Mouse (Mus musculus): ENCODE measurements around the gene Adgrg3. TPM values are rescaled to one million over a fixed set of nuclear protein-coding genes. Genes with fewer than 3 reads are reported as not detected.
"Not testable (repeated sequence)": the region's sequence is repeated elsewhere in the genome, so short reads cannot be mapped to it uniquely, and the experiment has no call there.

Gene Adgrg3
- polyA plus RNA-seq, 1 experiment from 2014 or later = 2.8 TPM

DNA sequence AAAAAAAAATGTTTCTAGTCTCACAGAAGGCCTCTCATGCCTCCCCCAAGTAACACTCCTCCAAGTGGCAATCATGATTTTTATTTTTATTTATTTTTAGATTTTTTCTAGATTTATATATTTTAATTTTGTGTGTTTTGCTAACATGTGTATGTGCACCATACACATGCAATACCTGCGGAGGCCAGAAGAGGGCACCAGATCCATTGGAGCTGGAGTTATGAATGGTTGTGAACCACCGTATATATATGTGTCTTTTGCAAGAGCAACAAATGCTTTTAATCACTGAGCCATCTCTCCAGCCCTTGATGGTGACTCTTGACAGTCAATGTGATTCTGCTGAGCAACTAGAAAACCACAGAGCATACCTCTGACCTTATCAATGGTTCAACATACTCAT is 7.9 kb downstream of the Adgrg3 start:
- no peak overlapping the region for H3K9ac ChIP-seq (ENCODE audit: low read length)
- no peaks in the 10 kb centered on the region for H3K27me3 ChIP-seq (ENCODE audit: control insufficient read depth, insufficient read depth, low read length)
- H3K9me3 ChIP-seq (ENCODE audit: control insufficient read depth, low read length) = peaks cover 3% of the 10 kb centered on the region; the same call in 1 of the 2 replicates
- DNase-seq (ENCODE audit: low spot score, missing footprints) = no peak
- WGBS = 73% methylated on average over 2 of the region's 2 CpGs
- no peaks in the 10 kb centered on the region for H3K36me3 ChIP-seq (ENCODE audit: control insufficient read depth, insufficient read depth, low read length)
- no peak overlapping the region for H3K4me2 ChIP-seq
- H3K4me3 ChIP-seq (ENCODE audit: low read depth, low read length) = no peak overlapping the region
- ATAC-seq (ENCODE audit: low FRiP score) = no peak
- peaks cover 3% of the 10 kb centered on the region; the same call in 1 of the 2 replicates for H3K4me1 ChIP-seq (ENCODE audit: control insufficient read depth, insufficient read depth, low read length)
- no peak overlapping the region for H3K27ac ChIP-seq (ENCODE audit: low read depth, low read length)

DNA sequence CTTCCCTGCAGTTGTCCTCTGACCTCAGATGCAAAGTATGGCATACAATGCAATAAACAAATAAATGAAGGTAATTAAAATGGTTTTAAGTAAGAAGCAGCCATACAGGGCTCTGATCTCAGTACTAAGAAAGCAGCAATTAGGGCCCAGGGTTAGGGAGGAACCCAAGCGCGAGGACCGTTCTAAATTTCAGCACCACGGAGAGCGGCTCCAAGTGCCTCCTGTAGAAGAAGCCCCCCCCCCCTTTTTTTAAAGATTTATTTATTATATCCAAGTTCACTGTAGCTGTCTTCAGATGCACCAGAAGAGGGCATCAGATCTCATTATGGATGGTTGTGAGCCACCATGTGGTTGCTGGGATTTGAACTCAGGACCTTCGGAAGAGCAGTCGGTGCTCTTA is 10.9 kb downstream of the Adgrg3 start:
- ATAC-seq (ENCODE audit: low FRiP score); H3K4me3 ChIP-seq (ENCODE audit: low read depth, low read length): not testable (repeated sequence)
- WGBS = 63% methylated on average over 7 of the region's 7 CpGs

DNA sequence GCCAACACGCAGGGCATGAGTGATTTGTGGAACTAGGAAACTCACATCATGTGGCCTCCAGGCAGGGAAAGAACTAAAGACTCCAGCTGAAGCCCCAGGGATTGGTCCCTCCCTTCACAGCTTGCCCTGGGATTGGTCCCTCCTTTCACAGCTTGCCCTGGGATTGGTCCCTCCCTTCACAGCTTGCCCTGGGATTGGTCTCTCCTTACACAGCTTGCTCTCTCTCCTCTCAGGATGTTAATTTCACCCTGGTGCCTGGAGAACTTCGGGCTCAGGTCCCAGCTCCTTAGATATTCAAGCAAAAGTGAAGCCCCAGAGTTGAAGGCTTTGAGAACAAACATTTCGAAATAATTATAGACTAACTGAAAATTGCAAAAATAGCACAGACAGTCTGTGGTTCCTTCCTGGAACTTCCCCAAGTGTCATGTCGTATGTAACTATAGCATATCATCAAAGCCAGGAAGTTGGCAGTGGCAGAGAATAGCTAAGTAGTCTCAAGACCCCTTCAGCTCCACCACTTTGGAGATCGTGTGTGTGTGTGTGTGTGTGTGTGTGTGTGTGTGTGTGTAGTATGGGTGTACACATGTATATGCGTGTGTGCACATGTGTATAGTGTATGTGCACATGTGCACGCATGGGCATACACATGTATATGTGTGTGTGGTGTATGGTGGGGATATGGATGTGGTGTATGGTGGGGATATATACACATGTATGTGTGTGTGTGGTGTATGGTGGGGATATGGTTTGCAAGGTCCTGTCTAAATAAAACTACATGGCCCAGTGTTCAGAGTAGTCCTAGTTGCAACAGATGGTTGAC is 19.8 kb downstream of the Adgrg3 start:
- H3K27ac ChIP-seq (ENCODE audit: low read depth, low read length) = no peak overlapping the region
- H3K9me3 ChIP-seq (ENCODE audit: control insufficient read depth, low read length) = no peaks in the 10 kb centered on the region
- H3K4me1 ChIP-seq (ENCODE audit: control insufficient read depth, insufficient read depth, low read length) = no peaks in the 10 kb centered on the region
- H3K9ac ChIP-seq (ENCODE audit: low read length) = no peak overlapping the region
- no peak overlapping the region for H3K4me2 ChIP-seq
- H3K4me3 ChIP-seq (ENCODE audit: low read depth, low read length) = no peak overlapping the region
- no peaks in the 10 kb centered on the region for H3K36me3 ChIP-seq (ENCODE audit: control insufficient read depth, insufficient read depth, low read length)
- no peaks in the 10 kb centered on the region for H3K27me3 ChIP-seq (ENCODE audit: control insufficient read depth, insufficient read depth, low read length)
- DNase-seq (ENCODE audit: low spot score, missing footprints) (no peak), ATAC-seq (ENCODE audit: low FRiP score) (no peak)
- 69% methylated on average over 7 of the region's 7 CpGs for WGBS

More for the DNA sequence above, 10.9 kb downstream of the Adgrg3 start:
- not testable (repeated sequence) for H3K9me3 ChIP-seq (ENCODE audit: control insufficient read depth, low read length); DNase-seq (ENCODE audit: low spot score, missing footprints); H3K9ac ChIP-seq (ENCODE audit: low read length); H3K27me3 ChIP-seq (ENCODE audit: control insufficient read depth, insufficient read depth, low read length); H3K4me2 ChIP-seq; H3K4me1 ChIP-seq (ENCODE audit: control insufficient read depth, insufficient read depth, low read length); H3K27ac ChIP-seq (ENCODE audit: low read depth, low read length); H3K36me3 ChIP-seq (ENCODE audit: control insufficient read depth, insufficient read depth, low read length)

DNA sequence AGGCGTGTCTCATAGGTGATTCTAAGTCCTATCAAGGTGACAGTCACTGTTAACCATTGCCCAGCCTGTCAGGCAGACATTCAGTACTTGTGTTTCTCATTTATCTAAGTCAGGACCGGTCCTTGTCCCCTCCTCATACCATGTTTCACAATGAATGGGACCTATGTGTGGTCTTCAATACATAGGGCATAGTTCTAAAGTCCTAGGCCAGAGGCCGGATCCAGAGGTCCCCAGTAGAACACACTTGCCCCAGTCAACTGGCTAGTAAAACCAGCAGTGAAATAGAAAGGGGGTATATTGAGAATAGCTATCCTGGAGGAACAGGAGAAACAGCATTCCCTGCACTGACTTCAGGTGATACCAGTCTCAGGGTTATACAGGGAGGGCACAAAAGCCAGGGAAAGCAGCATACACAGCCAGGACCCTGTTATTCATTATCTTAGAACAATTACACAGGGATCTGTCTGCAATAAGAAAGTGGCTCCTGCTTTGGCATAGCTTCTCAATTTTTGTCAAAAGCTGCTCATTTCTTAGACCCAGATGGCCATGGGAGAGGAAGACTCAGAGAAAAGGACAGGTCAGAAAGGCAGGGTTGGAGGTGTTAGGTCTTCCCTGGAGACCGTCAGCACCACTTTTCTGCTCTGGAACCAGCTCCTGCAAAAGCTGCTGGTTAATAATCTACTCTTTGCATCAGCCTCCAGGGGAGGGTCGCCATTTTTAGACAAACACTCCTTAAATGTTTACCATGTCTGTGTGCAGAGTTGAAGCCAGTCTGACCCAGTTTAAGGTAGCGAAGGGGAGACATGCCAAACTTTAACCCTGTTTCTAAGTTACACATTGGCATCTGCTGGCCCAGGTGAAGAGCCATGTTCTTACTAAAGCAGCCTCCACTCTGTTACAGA is 24.6 kb downstream of the Adgrg3 start:
- DNase-seq (ENCODE audit: low spot score, missing footprints) (no peak), ATAC-seq (ENCODE audit: low FRiP score) (no peak)
- Histone ChIP-seq H3K4me3 (ENCODE audit: low read depth, low read length) (no peak overlapping the region), H3K27me3 (ENCODE audit: control insufficient read depth, insufficient read depth, low read length) (no peaks in the 10 kb centered on the region), H3K27ac (ENCODE audit: low read depth, low read length) (no peak overlapping the region), H3K36me3 (ENCODE audit: control insufficient read depth, insufficient read depth, low read length) (no peaks in the 10 kb centered on the region), H3K4me2 (no peak overlapping the region), H3K9me3 (ENCODE audit: control insufficient read depth, low read length) (no peaks in the 10 kb centered on the region), H3K9ac (ENCODE audit: low read length) (no peak overlapping the region), H3K4me1 (ENCODE audit: control insufficient read depth, insufficient read depth, low read length) (peaks cover 5% of the 10 kb centered on the region; the same call in 1 of the 2 replicates)
- WGBS = 75% methylated on average over 6 of the region's 6 CpGs

DNA sequence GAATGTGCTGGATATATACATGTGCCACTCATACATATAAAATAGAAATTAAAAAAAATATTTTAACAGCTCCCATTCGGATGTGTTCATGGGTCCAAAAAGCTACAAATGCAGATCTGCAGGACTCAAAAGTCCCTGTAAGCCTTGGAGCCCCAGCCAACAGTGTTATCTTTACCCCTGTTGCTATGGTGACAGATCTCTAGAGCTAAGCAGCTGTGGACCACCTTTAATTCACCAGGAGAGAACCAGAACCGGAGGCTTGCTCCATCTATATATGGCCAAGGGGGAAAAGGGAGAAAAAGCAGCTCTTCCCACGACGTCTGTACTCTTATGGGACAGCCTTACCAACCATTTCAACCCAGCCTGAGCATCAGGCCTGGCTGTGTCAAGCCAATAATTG is 27.3 kb downstream of the Adgrg3 start:
- ATAC-seq (ENCODE audit: low FRiP score) (no peak), DNase-seq (ENCODE audit: low spot score, missing footprints) (no peak)
- H3K27me3 ChIP-seq (ENCODE audit: control insufficient read depth, insufficient read depth, low read length) = no peaks in the 10 kb centered on the region
- H3K36me3 ChIP-seq (ENCODE audit: control insufficient read depth, insufficient read depth, low read length) = no peaks in the 10 kb centered on the region
- no peak overlapping the region for H3K4me2 ChIP-seq
- WGBS = 52% methylated on average over 4 of the region's 4 CpGs
- H3K4me3 ChIP-seq (ENCODE audit: low read depth, low read length) = no peak overlapping the region
- no peak overlapping the region for H3K9ac ChIP-seq (ENCODE audit: low read length)
- no peaks in the 10 kb centered on the region for H3K9me3 ChIP-seq (ENCODE audit: control insufficient read depth, low read length)
- no peak overlapping the region for H3K27ac ChIP-seq (ENCODE audit: low read depth, low read length)
- H3K4me1 ChIP-seq (ENCODE audit: control insufficient read depth, insufficient read depth, low read length) = peaks cover 5% of the 10 kb centered on the region; the same call in 1 of the 2 replicates

DNA sequence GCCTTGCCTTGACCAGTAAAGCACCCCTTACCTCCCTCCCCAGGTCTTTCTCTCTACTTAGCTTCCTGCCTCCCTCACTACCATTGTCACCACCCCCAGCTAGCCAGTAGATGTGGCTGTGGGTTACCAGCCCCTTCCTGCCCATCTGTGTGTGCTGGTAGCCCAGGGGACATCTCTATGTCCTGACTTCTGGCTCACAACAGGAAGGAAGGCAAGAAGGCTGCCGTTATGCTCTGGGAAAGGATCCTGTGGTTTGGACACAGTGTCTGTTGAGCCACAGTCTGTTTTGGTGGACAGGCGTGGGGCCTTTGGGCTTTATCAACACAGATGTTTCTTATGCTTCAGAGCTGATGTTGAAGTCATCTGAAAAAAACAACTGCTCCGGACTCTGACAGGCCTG is 29.5 kb downstream of the Adgrg3 start:
- Histone ChIP-seq H3K4me2 (no peak overlapping the region), H3K4me1 (ENCODE audit: control insufficient read depth, insufficient read depth, low read length) (peaks cover 5% of the 10 kb centered on the region; the same call in 1 of the 2 replicates), H3K36me3 (ENCODE audit: control insufficient read depth, insufficient read depth, low read length) (no peaks in the 10 kb centered on the region), H3K27ac (ENCODE audit: low read depth, low read length) (no peak overlapping the region), H3K27me3 (ENCODE audit: control insufficient read depth, insufficient read depth, low read length) (no peaks in the 10 kb centered on the region), H3K9me3 (ENCODE audit: control insufficient read depth, low read length) (no peaks in the 10 kb centered on the region), H3K4me3 (ENCODE audit: low read depth, low read length) (no peak overlapping the region), H3K9ac (ENCODE audit: low read length) (no peak overlapping the region)
- ATAC-seq (ENCODE audit: low FRiP score) (no peak), DNase-seq (ENCODE audit: low spot score, missing footprints) (no peak)
- 82% methylated on average over 3 of the region's 3 CpGs for WGBS

DNA sequence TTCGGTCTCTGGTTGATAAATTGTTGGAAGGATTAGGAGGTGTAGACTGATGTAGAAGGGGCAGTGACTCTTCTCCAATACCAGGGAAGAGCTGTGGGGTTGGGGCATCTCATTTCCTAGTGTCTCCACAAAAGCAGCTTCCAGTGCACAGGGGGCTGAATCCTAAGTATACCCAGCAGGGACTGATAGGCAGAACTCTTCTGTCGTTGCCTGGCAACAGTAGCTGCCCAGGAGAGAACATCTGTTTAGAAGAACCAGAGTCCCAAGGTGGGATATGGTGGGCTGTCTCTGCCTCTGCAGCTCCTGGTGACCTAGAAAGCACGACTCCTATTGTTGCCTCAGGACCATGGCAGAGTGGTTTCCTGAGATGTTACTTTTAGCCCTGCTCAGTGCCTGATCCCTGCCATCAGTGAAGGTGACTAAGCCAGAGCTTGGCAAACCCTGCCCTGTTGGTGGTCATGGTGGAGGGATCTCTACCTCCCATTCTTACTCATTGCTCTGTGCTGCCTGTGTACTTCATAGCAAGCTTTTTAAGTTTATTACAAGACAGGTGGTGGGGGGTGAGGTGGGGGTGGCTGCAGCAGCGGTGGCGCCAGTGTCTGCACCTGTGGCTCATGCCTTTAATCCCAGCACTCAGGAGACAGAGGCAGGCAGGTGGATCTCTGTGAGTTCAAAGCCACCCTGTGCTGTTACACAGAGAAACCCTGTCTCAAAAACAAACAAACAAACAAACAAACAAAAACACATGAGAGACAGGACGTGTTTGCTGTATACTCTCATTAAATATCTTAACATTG is 30.6 kb downstream of the Adgrg3 start:
- no peak overlapping the region for H3K9ac ChIP-seq (ENCODE audit: low read length)
- WGBS = 69% methylated on average over 6 of the region's 6 CpGs
- peaks cover 5% of the 10 kb centered on the region; the same call in 1 of the 2 replicates for H3K4me1 ChIP-seq (ENCODE audit: control insufficient read depth, insufficient read depth, low read length)
- H3K27me3 ChIP-seq (ENCODE audit: control insufficient read depth, insufficient read depth, low read length) = no peaks in the 10 kb centered on the region
- H3K27ac ChIP-seq (ENCODE audit: low read depth, low read length) = no peak overlapping the region
- H3K4me3 ChIP-seq (ENCODE audit: low read depth, low read length) = no peak overlapping the region
- no peak overlapping the region for H3K4me2 ChIP-seq
- H3K9me3 ChIP-seq (ENCODE audit: control insufficient read depth, low read length) = no peaks in the 10 kb centered on the region
- ATAC-seq (ENCODE audit: low FRiP score) = no peak
- no peaks in the 10 kb centered on the region for H3K36me3 ChIP-seq (ENCODE audit: control insufficient read depth, insufficient read depth, low read length)
- no peak for DNase-seq (ENCODE audit: low spot score, missing footprints)

DNA sequence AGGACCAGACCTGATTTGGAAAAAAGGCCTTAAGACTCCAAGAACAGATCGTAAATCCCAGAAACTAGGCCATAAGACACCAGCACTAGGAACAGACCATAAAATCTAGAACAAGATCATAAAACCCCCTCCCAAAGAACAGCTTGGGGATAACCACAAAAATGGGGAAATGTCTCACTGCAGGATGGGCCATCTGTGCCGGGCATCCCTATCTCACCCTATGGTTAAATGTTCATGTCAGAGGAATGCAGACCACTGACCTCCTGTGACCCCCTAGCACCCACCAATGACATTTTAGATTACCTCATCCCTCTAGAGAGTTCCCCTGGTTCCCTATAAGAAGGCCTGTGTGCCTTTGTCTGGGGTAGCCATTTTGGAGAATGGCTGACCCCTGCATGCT is 32.1 kb downstream of the Adgrg3 start:
- DNase-seq (ENCODE audit: low spot score, missing footprints) (no peak), ATAC-seq (ENCODE audit: low FRiP score) (no peak)
- H3K36me3 ChIP-seq (ENCODE audit: control insufficient read depth, insufficient read depth, low read length) = no peaks in the 10 kb centered on the region
- no peak overlapping the region for H3K4me2 ChIP-seq
- WGBS = 76% methylated on average over 2 of the region's 2 CpGs
- H3K27ac ChIP-seq (ENCODE audit: low read depth, low read length) = no peak overlapping the region
- no peaks in the 10 kb centered on the region for H3K9me3 ChIP-seq (ENCODE audit: control insufficient read depth, low read length)
- H3K4me3 ChIP-seq (ENCODE audit: low read depth, low read length) = no peak overlapping the region
- H3K9ac ChIP-seq (ENCODE audit: low read length) = no peak overlapping the region
- no peaks in the 10 kb centered on the region for H3K27me3 ChIP-seq (ENCODE audit: control insufficient read depth, insufficient read depth, low read length)
- H3K4me1 ChIP-seq (ENCODE audit: control insufficient read depth, insufficient read depth, low read length) = peaks cover 5% of the 10 kb centered on the region; the same call in 1 of the 2 replicates

Measured in midbrain, embryonic 11.5 days (tissue).